Mouse (Mus musculus) left cerebral cortex, adult 2 months (tissue): ENCODE data around the gene Senp6. TPM values are rescaled to one million over a fixed set of nuclear protein-coding genes. Genes with fewer than 3 reads are reported as not detected.
"Not testable (repeated sequence)": the region's sequence is repeated elsewhere in the genome, so short reads cannot be mapped to it uniquely, and the experiment has no call there.

Source experiments
- DNase-seq, 2 experiments: peaks; one replicate each; pipeline ENCODE4 v3.0.0; 2021 to 2022; ENCODE audit warnings: low spot score in 2 of 2, mixed read lengths in 1 of 2; ENCODE audit errors: extremely low spot score in 1 of 2
- H3K27ac ChIP-seq: fragments of 200-600 bp; 2 replicates; pipeline ENCODE4 v1.8.1; 2022
- H3K4me3 ChIP-seq: fragments of 200-600 bp; 2 replicates; pipeline ENCODE4 v1.8.1; 2022
- CTCF ChIP-seq: fragments of 200-600 bp; IDR thresholded peaks from 2 replicates; pipeline ENCODE4 v1.8.1; 2022; ENCODE audit warnings: antibody characterized with exemption, mild to moderate bottlenecking, moderate library complexity
- intact Hi-C: fragments of 180-260 bp; cut with DNase I; formaldehyde crosslinking; loops from one replicate; pipeline ENCODE4 v1.15.1; 2025
- total RNA-seq, 2 experiments: library from RNA; stranded (reverse); gene quantifications; 2 replicates each; pipeline ENCODE4 v1.2.3; 2021

Senp6 gene
- total RNA-seq, 2 experiments from 2014 or later, result 96.1 to 104 TPM

DNA sequence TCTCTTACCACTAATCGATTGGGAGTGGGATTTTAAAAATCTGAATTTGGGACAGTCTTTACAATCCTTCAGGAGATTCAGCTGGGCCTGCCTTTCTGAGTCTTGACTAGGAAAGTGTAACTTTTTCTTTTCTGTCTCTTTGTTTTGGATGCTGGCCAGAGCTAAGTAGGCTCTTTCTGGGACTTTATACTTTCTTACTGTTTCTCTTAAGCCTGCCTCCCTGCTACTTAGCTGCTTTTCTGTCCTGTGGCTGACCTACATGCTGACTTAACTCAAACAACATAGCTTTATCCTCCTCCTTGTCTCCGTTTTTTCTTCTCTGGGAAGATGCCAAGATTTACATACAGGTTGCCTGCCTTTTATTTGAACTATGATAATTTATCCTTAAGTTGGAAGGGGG is 19.0 kb downstream of the Senp6 start:
- Histone ChIP-seq H3K27ac (no peak overlapping the region), H3K4me3 (no peak overlapping the region)
- TF ChIP-seq CTCF, result no peak
- intact Hi-C loops, result no loop called here
- DNase-seq, result no peak

DNA sequence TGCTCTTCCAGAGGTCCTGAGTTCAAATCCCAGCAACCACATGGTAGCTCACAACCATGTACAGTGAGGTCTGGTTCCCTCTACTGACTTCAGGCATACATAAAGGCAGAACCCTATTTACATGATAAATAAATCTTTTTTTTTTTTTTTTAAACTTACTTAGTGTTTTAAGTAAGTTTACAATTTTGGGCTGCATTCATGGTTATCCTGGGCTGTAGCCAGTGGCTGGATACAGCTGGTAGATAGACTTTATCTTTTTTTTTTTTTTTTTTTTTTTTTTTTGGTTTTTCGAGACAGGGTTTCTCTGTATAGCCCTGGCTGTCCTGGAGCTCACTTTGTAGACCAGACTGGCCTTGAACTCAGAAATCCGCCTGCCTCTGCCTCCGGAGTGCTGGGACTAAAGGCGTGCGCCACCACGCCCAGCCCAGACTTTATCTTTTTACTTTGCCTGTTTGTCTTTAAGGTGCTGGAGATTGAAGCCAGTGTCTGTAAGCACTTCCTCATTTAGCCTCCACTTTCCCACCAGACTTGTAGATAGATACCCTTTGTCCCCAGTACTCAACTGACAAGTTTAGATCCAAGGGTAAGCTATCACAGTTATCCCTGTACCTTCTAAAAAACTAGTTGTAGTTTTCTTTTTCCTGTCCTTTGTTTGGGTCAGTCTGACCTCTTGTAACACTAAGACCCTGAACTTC is 19.7 kb downstream of the Senp6 start:
- H3K27ac ChIP-seq, DNase-seq, intact Hi-C loops: not testable (repeated sequence)

DNA sequence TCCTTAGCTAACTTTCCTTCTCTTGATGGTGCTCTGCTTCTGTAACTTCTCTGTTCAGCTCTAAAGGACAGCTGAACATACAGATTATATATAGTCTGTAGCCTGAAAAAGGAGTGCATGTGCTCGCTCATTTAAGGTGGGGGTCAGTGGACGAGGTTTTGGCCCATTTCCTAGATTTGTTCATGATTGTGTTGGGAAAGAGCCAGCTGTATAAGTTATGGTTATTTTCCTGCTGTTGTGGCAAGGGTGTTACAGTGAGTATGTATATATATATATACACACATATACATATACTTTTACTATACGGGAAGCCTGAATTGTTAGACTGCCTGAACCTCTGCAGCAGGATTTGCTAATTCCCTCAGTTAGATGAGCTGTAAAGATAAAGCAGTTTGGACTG is 22.7 kb downstream of the Senp6 start:
- no peak for TF ChIP-seq CTCF
- no peak for DNase-seq
- Histone ChIP-seq H3K4me3 (no peak overlapping the region), H3K27ac (no peak overlapping the region)
- intact Hi-C loops, result no loop called here

More for the DNA sequence above, 19.7 kb downstream of the Senp6 start:
- H3K4me3 ChIP-seq, result not testable (repeated sequence)

DNA sequence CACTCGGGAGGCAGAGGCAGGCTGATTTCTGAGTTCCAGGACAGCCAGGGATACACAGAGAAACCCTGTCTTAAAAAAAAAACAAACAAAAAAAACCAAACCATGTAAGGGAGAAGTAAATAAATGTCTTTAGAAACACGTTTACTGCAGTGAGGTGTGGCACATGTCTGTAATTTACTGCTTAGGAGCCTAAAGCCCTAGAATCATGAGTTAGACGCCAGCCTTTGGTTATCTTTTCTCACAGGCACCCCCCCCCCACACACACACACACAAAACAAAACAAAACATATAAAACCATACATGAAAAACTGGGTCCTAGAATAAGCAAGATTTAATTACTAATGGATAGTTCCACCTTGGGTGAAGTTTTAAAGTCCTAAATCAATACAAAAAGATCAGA is 29.6 kb downstream of the Senp6 start:
- no peak overlapping the region for H3K4me3 ChIP-seq
- no peak overlapping the region for H3K27ac ChIP-seq
- TF ChIP-seq CTCF, result no peak
- DNase-seq, result no peak
- intact Hi-C loops, result no loop called here

DNA sequence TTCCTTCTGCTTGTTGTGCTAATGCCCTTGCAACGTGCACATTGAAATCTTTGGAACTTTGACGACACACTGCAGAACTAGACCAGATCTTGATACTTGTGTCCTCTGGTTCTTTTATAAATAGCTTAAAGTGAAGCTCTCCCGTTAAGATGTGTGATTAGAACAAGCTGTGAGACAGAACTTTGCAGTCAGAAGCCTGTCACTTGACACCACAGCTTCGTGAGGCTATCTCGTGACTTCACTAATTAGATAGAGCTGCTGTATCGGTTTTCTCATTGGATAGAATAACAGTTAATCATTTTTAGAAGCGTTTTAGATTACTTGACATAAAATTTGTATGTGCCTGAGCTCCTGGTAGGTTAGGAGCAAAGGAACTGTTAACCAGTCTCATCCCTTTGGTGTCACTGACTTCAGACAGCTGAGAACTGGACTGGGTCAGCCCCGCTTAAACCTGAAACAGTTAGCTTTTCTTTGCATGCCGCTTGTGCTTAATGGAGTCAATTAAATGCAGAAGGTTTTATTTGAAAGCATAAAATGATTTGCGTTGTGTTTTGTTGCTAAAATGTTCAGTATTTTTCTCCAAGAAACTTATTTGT is 79.4 kb downstream of the Senp6 start:
- DNase-seq, result no peak
- Histone ChIP-seq H3K4me3 (no peak overlapping the region), H3K27ac (no peak overlapping the region)
- intact Hi-C loops, result no loop called here
- no peak for TF ChIP-seq CTCF

DNA sequence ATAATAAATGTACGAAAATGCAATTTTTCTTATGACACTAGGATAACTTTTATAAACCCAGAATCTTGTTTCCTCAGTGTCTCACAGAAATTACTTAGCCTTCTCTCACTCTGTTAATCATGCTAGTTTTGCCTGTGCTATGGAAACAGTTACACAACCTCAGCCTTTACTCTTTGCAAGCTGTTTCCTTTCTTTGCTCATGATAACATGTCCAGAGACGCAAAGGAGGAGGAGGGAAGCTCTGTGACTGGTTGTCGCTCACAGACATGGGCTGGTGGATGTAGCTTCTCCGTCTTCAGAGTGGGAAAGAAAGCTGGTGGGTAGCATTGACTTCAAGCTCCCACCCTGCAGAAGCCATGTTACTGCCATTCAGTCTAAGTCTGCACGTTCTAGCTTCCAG is 82.9 kb downstream of the Senp6 start:
- H3K27ac ChIP-seq, result no peak overlapping the region
- intact Hi-C loops, result no loop called here
- no peak for TF ChIP-seq CTCF
- no peak overlapping the region for H3K4me3 ChIP-seq
- no peak for DNase-seq

DNA sequence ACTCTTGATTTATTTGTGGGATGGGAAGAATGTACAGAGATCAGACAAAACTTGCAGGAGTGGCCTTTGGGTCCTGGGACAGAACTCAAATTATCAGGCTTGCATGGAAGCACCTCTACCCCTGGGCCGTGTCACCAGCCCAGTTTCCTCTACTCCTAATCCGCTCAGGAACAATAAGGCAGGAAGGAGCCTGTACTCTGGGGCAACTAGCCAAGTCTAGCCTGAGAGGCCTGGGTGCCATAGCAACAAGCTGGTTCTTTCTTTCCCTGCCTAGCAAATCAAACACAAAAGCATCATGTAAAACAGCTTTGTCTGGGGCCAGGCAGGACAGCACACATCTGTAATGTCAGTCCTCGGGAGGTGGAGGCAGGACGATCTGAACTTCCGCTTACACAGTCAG is 88.6 kb downstream of the Senp6 start:
- intact Hi-C loops, result no loop called here
- DNase-seq, result peak; percentile 34 to 48
- Histone ChIP-seq H3K4me3 (no peak overlapping the region), H3K27ac (no peak overlapping the region)
- no peak for TF ChIP-seq CTCF

DNA sequence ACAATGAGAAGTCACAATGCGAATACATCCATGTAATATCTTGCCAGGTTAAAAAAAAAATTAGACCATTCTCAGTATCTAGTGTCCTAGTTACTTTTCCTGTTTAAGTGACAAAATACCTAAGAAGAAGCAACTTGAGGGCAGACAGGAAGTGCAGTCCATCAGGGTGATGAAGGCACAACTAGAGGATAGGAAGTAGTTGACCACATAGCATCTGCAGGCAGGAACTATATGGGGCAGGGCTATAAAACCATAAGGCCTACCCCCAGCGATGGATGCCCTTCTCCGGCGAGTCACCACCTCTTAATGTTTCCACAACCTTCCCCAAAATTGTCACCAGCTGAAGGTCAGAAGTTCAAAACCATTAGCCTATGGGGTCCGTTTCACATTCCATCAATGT is 90.1 kb downstream of the Senp6 start:
- Histone ChIP-seq H3K27ac (no peak overlapping the region), H3K4me3 (no peak overlapping the region)
- intact Hi-C loops, result no loop called here
- no peak for DNase-seq
- TF ChIP-seq CTCF, result no peak

DNA sequence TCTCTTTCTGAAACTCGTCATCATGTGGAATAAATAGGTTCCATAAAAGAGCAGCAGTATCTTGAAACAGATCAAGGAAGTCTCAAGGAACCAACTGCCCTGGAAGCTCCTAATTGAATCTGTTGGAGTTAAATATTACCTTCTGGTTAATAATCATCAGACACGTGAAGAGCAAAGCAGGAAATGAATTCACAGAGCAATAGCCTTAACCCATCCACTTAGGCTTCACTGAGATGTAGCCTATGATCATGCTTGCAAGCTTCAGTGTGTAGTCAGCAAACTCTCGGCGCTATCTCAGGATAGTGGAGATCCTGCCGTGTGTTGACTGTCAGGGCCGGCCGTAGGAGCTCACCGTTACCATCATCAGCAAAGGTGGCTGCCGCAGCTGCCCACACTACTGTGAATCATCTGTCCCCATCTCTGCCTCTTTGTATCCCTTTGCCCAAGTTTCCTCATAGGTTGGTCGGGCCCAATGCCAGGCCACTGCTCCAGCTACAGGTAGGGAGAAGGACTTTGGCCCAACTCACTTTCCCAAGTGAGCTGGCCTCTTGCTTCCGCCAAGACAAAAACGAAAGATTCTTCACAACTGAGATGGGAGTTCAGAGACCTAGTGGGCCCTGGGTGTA is 91.2 kb downstream of the Senp6 start:
- Histone ChIP-seq H3K27ac (no peak overlapping the region), H3K4me3 (no peak overlapping the region)
- intact Hi-C loops, result no loop called here
- DNase-seq, result no peak
- TF ChIP-seq CTCF, result no peak

DNA sequence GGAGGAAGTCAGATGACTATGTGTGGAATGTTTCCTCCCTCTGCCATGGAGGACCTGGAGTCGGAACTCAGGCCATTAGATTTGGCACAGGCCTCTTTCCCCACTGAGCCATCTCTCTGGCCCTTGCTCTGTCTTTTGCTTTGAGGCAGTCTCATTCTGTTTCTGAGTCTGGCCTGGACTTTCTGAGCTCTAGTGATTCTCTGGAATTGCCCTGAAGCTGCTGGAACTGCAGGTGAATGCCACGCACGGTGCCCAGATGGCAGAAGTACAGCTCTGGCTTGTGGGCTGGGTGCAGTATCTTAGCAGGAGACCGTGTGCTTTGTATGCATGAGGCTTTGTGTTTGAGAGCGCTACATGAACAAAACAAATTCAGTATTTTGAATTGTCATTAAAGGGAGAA is 92.2 kb downstream of the Senp6 start:
- no peak for TF ChIP-seq CTCF
- intact Hi-C loops, result no loop called here

DNA sequence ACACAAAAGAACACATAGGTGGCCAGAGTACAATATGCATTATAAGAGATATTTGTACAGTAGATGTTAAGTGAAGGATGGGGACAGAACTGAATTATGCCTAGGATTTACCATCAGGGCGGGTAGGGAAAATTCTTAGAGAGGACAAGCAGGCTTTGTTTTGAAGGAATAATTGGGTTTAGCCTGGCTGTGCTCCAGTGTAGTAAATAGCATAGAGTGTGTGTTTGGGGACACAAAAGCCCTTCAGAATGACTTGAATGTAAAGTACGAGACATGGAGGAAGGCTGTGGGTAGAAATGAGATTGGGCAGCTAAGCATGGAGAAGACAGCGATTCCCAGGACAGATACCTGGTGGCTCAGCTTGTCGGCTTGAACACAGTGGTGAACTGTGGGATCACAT is 94.7 kb downstream of the Senp6 start:
- Histone ChIP-seq H3K4me3 (no peak overlapping the region), H3K27ac (no peak overlapping the region)
- intact Hi-C loops, result no loop called here
- TF ChIP-seq CTCF, result no peak
- no peak for DNase-seq

More for the DNA sequence above, 92.2 kb downstream of the Senp6 start:
- Histone ChIP-seq H3K27ac (no peak overlapping the region), H3K4me3 (no peak overlapping the region)
- DNase-seq, result no peak

DNA sequence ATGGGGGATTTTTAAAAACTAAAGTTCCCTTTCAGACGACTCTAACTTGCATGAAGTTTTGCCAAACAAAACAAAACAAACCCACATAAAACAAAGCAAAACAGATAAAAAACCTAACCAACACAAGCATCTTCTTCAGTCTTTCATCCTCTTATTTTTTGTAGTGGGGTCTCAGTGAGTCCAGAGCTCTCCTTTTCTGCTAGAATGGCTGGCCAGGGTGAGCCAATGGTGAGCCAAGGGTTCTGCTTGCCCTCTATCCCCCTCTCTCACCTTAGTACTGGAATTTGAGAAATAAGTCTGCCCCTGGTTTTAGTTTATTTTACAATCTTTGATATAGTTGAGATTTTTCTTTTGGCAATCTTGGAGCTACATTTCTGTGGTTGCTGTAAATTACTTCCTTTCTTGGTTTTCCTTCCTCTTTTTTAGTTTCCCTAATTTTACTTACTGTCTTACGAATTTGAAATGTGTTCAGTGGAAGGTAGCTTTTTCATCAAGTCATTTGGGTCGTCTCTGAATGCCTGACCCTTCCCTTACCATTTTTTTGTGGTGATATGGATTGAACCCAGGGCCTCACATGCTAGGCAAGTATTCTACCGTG is 96.5 kb downstream of the Senp6 start:
- H3K27ac ChIP-seq, result no peak overlapping the region
- intact Hi-C loops, result no loop called here
- no peak for TF ChIP-seq CTCF
- no peak for DNase-seq
- no peak overlapping the region for H3K4me3 ChIP-seq
